Mouse (Mus musculus): ENCODE data around the gene Isg20l2. TPM values are rescaled to one million over a fixed set of nuclear protein-coding genes. Genes with fewer than 3 reads are reported as not detected.

The Isg20l2 gene
- total RNA-seq, 2 experiments from 2014 or later: 41.1 to 51.0 TPM

Other genes with a start within 250 kb of the Isg20l2 start
- not detected in 2 replicates for gene Lrrc71, start 181.7 kb upstream of the Isg20l2 start, total RNA-seq (2015)
- 0.03 TPM in 1 of 2 replicates, not detected in the other for gene Lrrc71, start 181.7 kb upstream of the Isg20l2 start, total RNA-seq (2017)
- not detected in 2 replicates for gene Ntrk1, start 135.2 kb upstream of the Isg20l2 start, total RNA-seq (2015)
- gene Ntrk1, start 135.2 kb upstream of the Isg20l2 start, total RNA-seq (2017): not detected in 2 replicates
- 0.05 TPM in 1 of 2 replicates, not detected in the other for gene Insrr, start 133.4 kb upstream of the Isg20l2 start, total RNA-seq (2015)
- gene Insrr, start 133.4 kb upstream of the Isg20l2 start, total RNA-seq (2017): not detected in 2 replicates
- 3.4 and 4.3 TPM in 2 replicates for gene Pear1, start 106.0 kb upstream of the Isg20l2 start, total RNA-seq (2015)
- gene Pear1, start 106.0 kb upstream of the Isg20l2 start, total RNA-seq (2017): 0.46 and 3.4 TPM in 2 replicates
- 0.12 TPM in 1 of 2 replicates, not detected in the other for gene Sh2d2a, start 83.6 kb upstream of the Isg20l2 start, total RNA-seq (2015)
- not detected in 2 replicates for gene Sh2d2a, start 83.6 kb upstream of the Isg20l2 start, total RNA-seq (2017)
- gene Prcc, start 44.7 kb upstream of the Isg20l2 start, total RNA-seq (2015): 24.5 and 25.6 TPM in 2 replicates
- gene Prcc, start 44.7 kb upstream of the Isg20l2 start, total RNA-seq (2017): 28.9 and 31.3 TPM in 2 replicates
- 281 and 308 TPM in 2 replicates for gene Hdgf, start 24.0 kb upstream of the Isg20l2 start, total RNA-seq (2015)
- gene Hdgf, start 24.0 kb upstream of the Isg20l2 start, total RNA-seq (2017): 348 and 456 TPM in 2 replicates
- 157 and 195 TPM in 2 replicates for gene Mrpl24, start 10.8 kb upstream of the Isg20l2 start, total RNA-seq (2015)
- gene Mrpl24, start 10.8 kb upstream of the Isg20l2 start, total RNA-seq (2017): 119 and 137 TPM in 2 replicates
- 10.3 and 11.1 TPM in 2 replicates for gene Rrnad1, start 403 bp downstream of the Isg20l2 start, total RNA-seq (2015)
- 13.2 and 16.2 TPM in 2 replicates for gene Rrnad1, start 403 bp downstream of the Isg20l2 start, total RNA-seq (2017)
- gene Crabp2, start 18.4 kb downstream of the Isg20l2 start, total RNA-seq (2015): not detected in 2 replicates
- not detected in 2 replicates for gene Crabp2, start 18.4 kb downstream of the Isg20l2 start, total RNA-seq (2017)
- gene Nes, start 40.8 kb downstream of the Isg20l2 start, total RNA-seq (2015): 0.02 TPM in 1 of 2 replicates, not detected in the other
- gene Nes, start 40.8 kb downstream of the Isg20l2 start, total RNA-seq (2017): 0.20 TPM in 1 of 2 replicates, not detected in the other
- not detected in 2 replicates for gene Bcan, start 69.9 kb downstream of the Isg20l2 start, total RNA-seq (2015)
- gene Bcan, start 69.9 kb downstream of the Isg20l2 start, total RNA-seq (2017): not detected in 2 replicates
- not detected in 2 replicates for gene Hapln2, start 97.3 kb downstream of the Isg20l2 start, total RNA-seq (2015)
- gene Hapln2, start 97.3 kb downstream of the Isg20l2 start, total RNA-seq (2017): not detected in 2 replicates
- 34.2 and 38.7 TPM in 2 replicates for gene Gpatch4, start 112.8 kb downstream of the Isg20l2 start, total RNA-seq (2015)
- gene Gpatch4, start 112.8 kb downstream of the Isg20l2 start, total RNA-seq (2017): 49.2 and 51.8 TPM in 2 replicates
- gene Naxe, start 128.2 kb downstream of the Isg20l2 start, total RNA-seq (2015): 44.2 and 67.8 TPM in 2 replicates
- 39.6 and 41.4 TPM in 2 replicates for gene Naxe, start 128.2 kb downstream of the Isg20l2 start, total RNA-seq (2017)
- not detected in 2 replicates for gene Ttc24, start 148.0 kb downstream of the Isg20l2 start, total RNA-seq (2015)
- not detected in 2 replicates for gene Ttc24, start 148.0 kb downstream of the Isg20l2 start, total RNA-seq (2017)
- 14.1 and 14.2 TPM in 2 replicates for gene Iqgap3, start 151.7 kb downstream of the Isg20l2 start, total RNA-seq (2015)
- 21.4 and 22.0 TPM in 2 replicates for gene Iqgap3, start 151.7 kb downstream of the Isg20l2 start, total RNA-seq (2017)
- gene Mef2d, start 212.1 kb downstream of the Isg20l2 start, total RNA-seq (2015): 82.5 and 95.7 TPM in 2 replicates
- 49.6 and 52.8 TPM in 2 replicates for gene Mef2d, start 212.1 kb downstream of the Isg20l2 start, total RNA-seq (2017)

Measured in megakaryocyte progenitor cell, adult 5-6 weeks (primary cell).